14 mouse cellular contexts compared by ENCODE assay signal in the genomic region with DNA sequence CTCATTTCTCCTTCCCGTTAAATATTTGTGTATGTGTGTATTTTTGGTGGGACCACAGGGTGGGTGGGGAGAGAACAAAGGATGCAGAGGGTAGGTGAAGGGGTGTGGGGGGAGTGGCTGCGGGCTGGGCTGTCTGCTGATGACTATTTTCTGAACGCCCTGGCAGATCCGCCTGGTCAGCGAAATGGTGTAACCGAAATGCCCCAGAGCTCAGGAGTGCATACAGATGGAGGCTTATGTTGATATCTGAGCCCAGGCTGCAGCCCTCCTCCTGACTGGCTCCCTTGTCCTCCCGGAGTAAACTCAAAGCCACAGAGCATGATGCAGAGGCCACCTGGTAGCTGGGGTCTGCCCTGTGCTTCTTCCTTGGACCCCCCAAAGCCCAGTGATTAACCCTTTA. TPM values are rescaled to one million over a fixed set of nuclear protein-coding genes. Genes with fewer than 3 reads are reported as not detected.
A peak's percentile ranks its signal among the peaks of the same experiment; 100 is the strongest.
DNase-seq lines count a peak whose midpoint lies in the region; ATAC-seq lines count a peak whose summit lies in the region.
"Had no signal": no experiment of that assay in that cellular context is flagged by ENCODE, and none has a peak within 500 bp of the region (broad histone marks: within the 10 kb centered on the region; RNA-seq: fewer than 3 reads in every experiment).

No protein-coding gene starts in this region.

- no peak overlapping the region for H3K4me2 ChIP-seq in neural tube, embryonic 13.5 days
- no peak overlapping the region for H3K4me2 ChIP-seq in hindbrain, embryonic 15.5 days
- no peak overlapping the region for H3K4me2 ChIP-seq in limb, embryonic 15.5 days
- H3K4me2 ChIP-seq: liver, embryonic 13.5 days had no signal

- ATAC-seq in neural tube, embryonic 13.5 days (ENCODE audit: low read depth): no peak
- no peak for ATAC-seq in hindbrain, embryonic 15.5 days (ENCODE audit: low FRiP score, low read depth)
- no peak for ATAC-seq in limb, embryonic 15.5 days (ENCODE audit: insufficient number of reproducible peaks, low FRiP score, low TSS enrichment, low read depth)
- no peak for ATAC-seq in erythroid progenitor cell, adult 5-6 weeks (replicated peaks; ENCODE audit: low FRiP score, poor library complexity, severe bottlenecking)
- ATAC-seq: inflammation-experienced regulatory T-cells, adult 6 months had no signal

- peaks cover 31% of the 10 kb centered on the region for H3K4me1 ChIP-seq in neural tube, embryonic 13.5 days (replicated peaks)
- H3K4me1 ChIP-seq in hindbrain, embryonic 15.5 days (replicated peaks): peaks cover 12% of the 10 kb centered on the region
- peaks cover 8% of the 10 kb centered on the region; the same call in 1 of the 2 replicates for H3K4me1 ChIP-seq in limb, embryonic 15.5 days

- intact Hi-C loops in left cerebral cortex, postnatal 10 days (cut with DNase I): no loop called here

- H3K27me3 ChIP-seq in neural tube, embryonic 13.5 days: no peaks in the 10 kb centered on the region
- no peaks in the 10 kb centered on the region for H3K27me3 ChIP-seq in hindbrain, embryonic 15.5 days
- no peaks in the 10 kb centered on the region for H3K27me3 ChIP-seq in limb, embryonic 15.5 days
- H3K27me3 ChIP-seq: liver, embryonic 13.5 days had no signal

- no peaks in the 10 kb centered on the region for H3K9me3 ChIP-seq in neural tube, embryonic 13.5 days
- H3K9me3 ChIP-seq in hindbrain, embryonic 15.5 days: no peaks in the 10 kb centered on the region
- no peaks in the 10 kb centered on the region for H3K9me3 ChIP-seq in limb, embryonic 15.5 days
- H3K9me3 ChIP-seq: heart, embryonic 10.5 days; liver, embryonic 13.5 days had no signal

- 61% methylated on average over 7 of the region's 7 CpGs for WGBS in neural tube, embryonic 13.5 days
- WGBS in hindbrain, embryonic 15.5 days: 56% methylated on average over 7 of the region's 7 CpGs
- 59% methylated on average over 7 of the region's 7 CpGs for WGBS in limb, embryonic 15.5 days

- H3K4me3 ChIP-seq in neural tube, embryonic 13.5 days: no peak overlapping the region
- H3K4me3 ChIP-seq in hindbrain, embryonic 15.5 days: no peak overlapping the region
- H3K4me3 ChIP-seq in limb, embryonic 15.5 days: no peak overlapping the region
- H3K4me3 ChIP-seq: heart, embryonic 10.5 days; liver, embryonic 13.5 days had no signal

- H3K36me3 ChIP-seq in neural tube, embryonic 13.5 days: peaks cover 63% of the 10 kb centered on the region
- H3K36me3 ChIP-seq in hindbrain, embryonic 15.5 days: peaks cover 30% of the 10 kb centered on the region; the same call in 1 of the 2 replicates
- peaks cover 66% of the 10 kb centered on the region for H3K36me3 ChIP-seq in limb, embryonic 15.5 days

- H3K9ac ChIP-seq in neural tube, embryonic 13.5 days: no peak overlapping the region
- no peak overlapping the region for H3K9ac ChIP-seq in hindbrain, embryonic 15.5 days
- no peak overlapping the region for H3K9ac ChIP-seq in limb, embryonic 15.5 days
- H3K9ac ChIP-seq: liver, embryonic 13.5 days had no signal

- peak overlapping the region; percentile 72 for H3K27ac ChIP-seq in neural tube, embryonic 13.5 days (replicated peaks)
- H3K27ac ChIP-seq in hindbrain, embryonic 15.5 days (replicated peaks): peak overlapping the region; percentile 56
- H3K27ac ChIP-seq in limb, embryonic 15.5 days: peak overlapping the region; percentile 19; the same call in 1 of the 2 replicates
- H3K27ac ChIP-seq: heart, embryonic 10.5 days; liver, embryonic 13.5 days had no signal

- no peak for DNase-seq in neural tube, embryonic 10.5 days (ENCODE audit: extremely low spot score, low spot score)
- peak; percentile 35 for DNase-seq in yolk sac, embryonic 10.5 days (ENCODE audit: low spot score)
- no peak for DNase-seq in left cerebral cortex, postnatal 10 days (ENCODE audit: extremely low spot score in 1 of 2, low spot score in 2 of 2)
- no peak for DNase-seq in urinary bladder, postnatal 25 days (ENCODE audit: low spot score)
- DNase-seq: layer of hippocampus, postnatal 36 days; liver, embryonic 13.5 days; lung, postnatal 36 days; thymus, postnatal 4 days had no signal

RNA-seq across cellular contexts. Expression of a gene that starts 47.4 kb away (rescaled TPM):
- 81.1 and 82.2 TPM in 2 replicates for polyA plus RNA-seq in neural tube, embryonic 13.5 days (2015; fragmentation: Nextera tagmentation; extraction: Ambion mirVana)
- 80.0 and 86.3 TPM in 2 replicates for polyA plus RNA-seq in hindbrain, embryonic 15.5 days (2015; fragmentation: Nextera tagmentation; extraction: Ambion mirVana)
- polyA plus RNA-seq in limb, embryonic 15.5 days (2015; fragmentation: Nextera tagmentation; extraction: Ambion mirVana): 66.4 and 82.7 TPM in 2 replicates
- total RNA-seq in erythroid progenitor cell, adult 5-6 weeks (2015; ENCODE audit: low replicate concordance): 0.84 TPM in 1 of 2 replicates, not detected in the other
- 0.13 TPM in 1 of 2 replicates, not detected in the other for total RNA-seq in erythroid progenitor cell, adult 5-6 weeks (2017; ENCODE audit: low replicate concordance)
- 100 to 1,000 TPM; 176 to 196 TPM for total RNA-seq in left cerebral cortex, postnatal 10 days (2021)

Comparison
In these comparisons a context has a peak if more than half of its experiments do, and no peak if none do; other contexts are left out.
1. H3K27ac ChIP-seq: peak in every context shown above with its lines; median percentile 72 in neural tube, embryonic 13.5 days; 56 in hindbrain, embryonic 15.5 days; 19 in limb, embryonic 15.5 days.